Mouse (Mus musculus): ENCODE results near the gene Mettl9. TPM values are rescaled to one million over a fixed set of nuclear protein-coding genes. Genes with fewer than 3 reads are reported as not detected.

Gene Mettl9
- polyA plus RNA-seq, 1 experiment, result 2.3 TPM

DNA sequence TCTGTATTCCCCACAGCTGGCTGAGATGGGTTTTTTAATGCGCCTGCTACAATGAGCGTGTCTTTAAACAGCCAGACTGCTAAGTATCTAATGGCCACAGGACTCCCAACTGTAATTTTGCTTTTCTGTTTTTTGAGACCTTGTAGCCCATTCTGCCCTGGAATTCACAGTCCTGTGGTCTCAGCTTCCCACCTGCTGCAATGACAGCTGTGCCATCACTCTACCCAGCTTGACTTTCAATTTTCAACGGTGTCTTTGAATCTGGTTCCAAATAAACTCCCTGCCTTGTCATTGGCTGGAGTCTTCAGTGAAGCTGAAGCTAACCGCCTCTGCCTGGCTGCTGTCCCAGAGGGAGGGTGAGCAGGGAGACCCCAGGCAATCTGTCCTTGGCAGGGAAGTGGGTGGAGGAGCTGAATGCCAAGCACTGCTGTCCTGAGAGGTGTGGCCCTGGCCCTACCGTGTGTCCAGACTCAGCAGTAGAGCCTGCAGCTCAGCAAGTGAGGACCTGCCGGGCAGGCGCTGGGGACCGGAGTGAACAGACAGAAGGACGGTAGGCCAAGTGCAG is 48.8 kb downstream of the Mettl9 start:
- H3K9me3 ChIP-seq (ENCODE audit: control insufficient read depth, low read length), result no peaks in the 10 kb centered on the region
- H3K36me3 ChIP-seq (ENCODE audit: control insufficient read depth), result peaks cover 8% of the 10 kb centered on the region
- H3K4me3 ChIP-seq (replicated peaks), result no peak overlapping the region
- TF ChIP-seq GATA1 (IDR thresholded peaks at IDR 0.05; ENCODE audit: low read length) (no peak), TAL1 (IDR thresholded peaks at IDR 0.05; ENCODE audit: low read length) (no peak)
- no peaks in the 10 kb centered on the region for H3K4me1 ChIP-seq (ENCODE audit: control insufficient read depth)
- H3K27me3 ChIP-seq (ENCODE audit: control insufficient read depth), result peaks cover 2% of the 10 kb centered on the region; the same call in 1 of the 2 replicates

DNA sequence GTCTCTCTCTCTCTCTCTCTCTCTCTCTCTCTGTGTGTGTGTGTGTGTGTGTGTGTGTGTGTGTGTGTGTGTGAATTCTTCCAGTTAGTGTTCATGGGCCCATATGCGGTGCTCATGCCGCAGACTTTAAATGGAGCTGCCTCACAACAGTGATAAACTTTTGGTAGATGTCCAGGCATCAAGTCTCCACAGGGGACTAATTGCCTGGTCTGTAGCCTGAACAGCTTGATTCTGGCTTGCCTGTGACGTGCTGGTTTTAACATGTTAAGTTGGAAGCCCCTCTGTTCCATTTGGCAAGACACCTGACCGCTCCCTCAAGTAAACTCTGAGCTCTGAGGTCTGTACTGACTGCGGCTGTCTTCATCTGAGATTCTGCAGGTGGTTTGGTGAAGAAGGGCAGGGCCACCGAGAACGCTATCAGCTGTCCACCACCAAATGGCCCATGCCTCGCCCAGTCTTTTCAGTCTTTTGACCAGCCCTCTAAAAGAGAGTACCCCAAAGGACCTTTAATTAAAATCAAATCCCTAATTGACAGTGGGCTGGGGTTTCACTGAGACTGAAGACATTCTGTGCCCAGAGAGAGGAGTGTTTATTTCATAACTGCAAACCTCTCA is 50.7 kb downstream of the Mettl9 start:
- H3K4me3 ChIP-seq (replicated peaks), result no peak overlapping the region
- TF ChIP-seq GATA1 (IDR thresholded peaks at IDR 0.05; ENCODE audit: low read length) (no peak), TAL1 (IDR thresholded peaks at IDR 0.05; ENCODE audit: low read length) (no peak)
- no peaks in the 10 kb centered on the region for H3K9me3 ChIP-seq (ENCODE audit: control insufficient read depth, low read length)
- no peaks in the 10 kb centered on the region for H3K36me3 ChIP-seq (ENCODE audit: control insufficient read depth)
- H3K27me3 ChIP-seq (ENCODE audit: control insufficient read depth), result peaks cover 2% of the 10 kb centered on the region; the same call in 1 of the 2 replicates
- H3K4me1 ChIP-seq (ENCODE audit: control insufficient read depth), result no peaks in the 10 kb centered on the region

DNA sequence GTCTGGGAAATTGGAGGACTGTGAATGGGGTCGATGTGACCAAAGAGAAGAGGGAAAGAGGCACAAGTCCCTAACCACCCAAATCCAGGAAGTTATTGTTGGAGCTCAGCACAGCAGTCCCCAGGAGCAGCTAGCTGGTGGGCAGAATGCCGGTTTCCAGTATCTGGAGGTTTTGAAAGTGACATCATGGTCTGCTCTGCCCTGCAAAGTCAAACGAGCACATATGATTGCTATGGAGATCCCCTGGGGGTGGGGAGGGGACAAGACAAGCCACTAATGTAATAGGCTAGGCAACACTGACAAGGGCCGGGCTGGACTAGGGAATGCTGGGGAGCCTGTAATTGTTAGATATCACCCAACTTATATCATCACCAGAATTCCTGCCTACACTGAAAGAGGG is 51.3 kb downstream of the Mettl9 start:
- H3K36me3 ChIP-seq (ENCODE audit: control insufficient read depth), result no peaks in the 10 kb centered on the region

DNA sequence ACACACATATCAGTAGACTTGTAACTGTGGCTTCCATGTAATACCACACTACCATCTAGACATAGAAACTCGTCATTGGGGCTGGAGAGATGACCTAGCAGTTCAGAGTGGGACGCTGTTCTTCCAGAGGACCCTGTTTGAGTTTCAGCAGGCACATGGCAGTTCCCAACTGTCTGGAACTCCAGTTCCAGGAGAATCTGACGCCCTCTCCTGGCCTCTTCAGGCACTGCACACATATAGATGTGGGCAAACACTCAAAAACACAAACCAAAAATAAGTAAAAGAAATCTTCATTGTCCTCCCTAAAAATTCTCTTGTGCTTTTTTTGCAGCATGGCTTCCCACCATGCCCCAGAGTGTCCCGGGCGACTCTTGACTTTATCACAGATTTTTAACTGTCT is 54.5 kb downstream of the Mettl9 start:
- H3K36me3 ChIP-seq (ENCODE audit: control insufficient read depth), result no peaks in the 10 kb centered on the region
- no peak overlapping the region for H3K4me3 ChIP-seq (replicated peaks)
- H3K9me3 ChIP-seq (ENCODE audit: control insufficient read depth, low read length), result no peaks in the 10 kb centered on the region
- no peaks in the 10 kb centered on the region for H3K4me1 ChIP-seq (ENCODE audit: control insufficient read depth)
- peaks cover 2% of the 10 kb centered on the region; the same call in 1 of the 2 replicates for H3K27me3 ChIP-seq (ENCODE audit: control insufficient read depth)
- no peak for TF ChIP-seq TAL1 (IDR thresholded peaks at IDR 0.05; ENCODE audit: low read length)
- no peak for TF ChIP-seq GATA1 (IDR thresholded peaks at IDR 0.05; ENCODE audit: low read length)

More for the DNA sequence above, 51.3 kb downstream of the Mettl9 start:
- no peaks in the 10 kb centered on the region for H3K9me3 ChIP-seq (ENCODE audit: control insufficient read depth, low read length)
- H3K27me3 ChIP-seq (ENCODE audit: control insufficient read depth), result peaks cover 2% of the 10 kb centered on the region; the same call in 1 of the 2 replicates
- TF ChIP-seq TAL1 (IDR thresholded peaks at IDR 0.05; ENCODE audit: low read length) (no peak), GATA1 (IDR thresholded peaks at IDR 0.05; ENCODE audit: low read length) (no peak)
- no peak overlapping the region for H3K4me3 ChIP-seq (replicated peaks)
- H3K4me1 ChIP-seq (ENCODE audit: control insufficient read depth), result no peaks in the 10 kb centered on the region

DNA sequence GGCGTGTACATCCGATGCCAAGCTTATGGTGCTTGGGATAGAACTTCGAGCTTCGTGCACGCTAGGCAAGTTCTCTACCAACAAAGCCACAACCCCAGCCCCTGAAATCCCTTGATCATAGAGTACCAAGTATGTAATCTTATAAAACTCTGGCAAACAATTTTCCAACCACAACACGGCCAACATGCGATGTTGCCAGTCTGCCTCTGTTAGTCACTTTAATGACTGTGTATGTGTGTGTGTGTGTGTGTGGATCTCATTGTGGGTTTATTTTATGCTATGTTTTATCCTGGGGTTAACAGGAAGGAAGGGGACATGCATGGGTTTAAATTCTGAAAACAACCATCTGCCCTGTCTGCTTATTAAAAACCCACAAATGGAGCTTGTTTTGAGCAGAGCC is 56.5 kb downstream of the Mettl9 start:
- TF ChIP-seq GATA1 (IDR thresholded peaks at IDR 0.05; ENCODE audit: low read length), result no peak
- TF ChIP-seq TAL1 (IDR thresholded peaks at IDR 0.05; ENCODE audit: low read length), result no peak
- peaks cover 2% of the 10 kb centered on the region; the same call in 1 of the 2 replicates for H3K27me3 ChIP-seq (ENCODE audit: control insufficient read depth)
- H3K9me3 ChIP-seq (ENCODE audit: control insufficient read depth, low read length), result no peaks in the 10 kb centered on the region
- no peaks in the 10 kb centered on the region for H3K36me3 ChIP-seq (ENCODE audit: control insufficient read depth)
- no peak overlapping the region for H3K4me3 ChIP-seq (replicated peaks)
- H3K4me1 ChIP-seq (ENCODE audit: control insufficient read depth), result no peaks in the 10 kb centered on the region

DNA sequence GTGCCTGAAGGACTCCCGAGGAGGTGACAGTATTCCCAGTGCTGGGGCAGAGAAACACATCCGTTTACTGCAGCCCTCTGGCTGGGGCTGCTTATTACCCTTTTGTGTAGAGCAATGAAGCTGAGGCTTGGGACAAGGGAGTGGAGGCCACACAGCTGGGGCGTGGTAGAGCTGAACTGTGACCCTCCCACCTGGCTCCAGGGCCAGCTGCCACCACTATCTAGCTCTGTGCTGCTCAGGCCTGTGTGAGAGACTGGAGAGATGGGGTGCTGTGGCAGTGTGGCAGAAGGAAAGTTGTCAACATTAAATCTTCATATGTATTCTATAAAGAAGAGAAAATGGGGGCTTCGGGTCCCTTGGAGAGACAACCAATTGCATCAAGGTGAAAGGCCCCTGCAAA is 58.8 kb downstream of the Mettl9 start:
- H3K4me1 ChIP-seq (ENCODE audit: control insufficient read depth), result no peaks in the 10 kb centered on the region
- H3K9me3 ChIP-seq (ENCODE audit: control insufficient read depth, low read length), result no peaks in the 10 kb centered on the region
- H3K36me3 ChIP-seq (ENCODE audit: control insufficient read depth), result no peaks in the 10 kb centered on the region
- no peaks in the 10 kb centered on the region for H3K27me3 ChIP-seq (ENCODE audit: control insufficient read depth)
- H3K4me3 ChIP-seq (replicated peaks), result no peak overlapping the region
- TF ChIP-seq GATA1 (IDR thresholded peaks at IDR 0.05; ENCODE audit: low read length) (no peak), TAL1 (IDR thresholded peaks at IDR 0.05; ENCODE audit: low read length) (no peak)

DNA sequence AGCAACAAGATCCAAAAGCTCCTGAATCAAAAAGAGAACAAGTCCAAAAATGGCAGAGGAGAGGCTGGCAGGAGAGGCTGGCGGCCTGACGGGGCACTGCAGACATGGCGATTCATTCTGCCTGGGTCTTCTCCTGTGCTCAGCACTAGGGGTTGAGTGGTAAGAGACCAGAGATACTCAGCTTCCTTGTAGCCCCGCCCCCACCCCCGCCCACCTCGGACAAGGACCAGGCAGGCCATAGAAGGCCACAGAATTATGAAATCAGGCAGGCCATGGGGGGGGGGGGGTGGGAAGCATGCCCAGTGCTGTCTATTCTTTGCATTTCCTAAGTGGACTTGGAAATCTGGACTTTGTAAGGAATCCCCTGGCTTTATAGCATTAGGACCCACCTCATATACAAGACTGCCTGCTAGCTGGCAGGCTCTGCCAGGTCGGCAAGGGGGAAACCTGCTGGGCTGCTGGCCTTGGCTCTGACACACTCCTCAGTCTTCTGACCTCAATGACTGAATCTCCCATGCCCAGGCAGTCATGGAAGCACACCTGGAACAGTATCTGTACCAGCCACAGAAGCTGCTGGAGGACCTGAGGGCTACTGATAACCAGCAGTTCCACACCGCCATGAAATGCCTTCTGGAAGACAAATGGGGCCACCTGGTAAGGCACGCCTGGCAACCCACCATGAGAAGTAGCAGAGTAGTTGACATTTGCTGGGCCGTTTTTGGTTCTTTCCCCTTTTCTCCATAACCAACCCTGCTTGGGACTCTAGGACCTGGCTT is 64.6 kb downstream of the Mettl9 start:
- peaks cover 4% of the 10 kb centered on the region for H3K4me1 ChIP-seq (ENCODE audit: control insufficient read depth)
- H3K4me3 ChIP-seq (replicated peaks), result no peak overlapping the region
- H3K27me3 ChIP-seq (ENCODE audit: control insufficient read depth), result no peaks in the 10 kb centered on the region
- TF ChIP-seq TAL1 (IDR thresholded peaks at IDR 0.05; ENCODE audit: low read length) (no peak), GATA1 (IDR thresholded peaks at IDR 0.05; ENCODE audit: low read length) (no peak)
- H3K36me3 ChIP-seq (ENCODE audit: control insufficient read depth), result no peaks in the 10 kb centered on the region
- H3K9me3 ChIP-seq (ENCODE audit: control insufficient read depth, low read length), result no peaks in the 10 kb centered on the region

DNA sequence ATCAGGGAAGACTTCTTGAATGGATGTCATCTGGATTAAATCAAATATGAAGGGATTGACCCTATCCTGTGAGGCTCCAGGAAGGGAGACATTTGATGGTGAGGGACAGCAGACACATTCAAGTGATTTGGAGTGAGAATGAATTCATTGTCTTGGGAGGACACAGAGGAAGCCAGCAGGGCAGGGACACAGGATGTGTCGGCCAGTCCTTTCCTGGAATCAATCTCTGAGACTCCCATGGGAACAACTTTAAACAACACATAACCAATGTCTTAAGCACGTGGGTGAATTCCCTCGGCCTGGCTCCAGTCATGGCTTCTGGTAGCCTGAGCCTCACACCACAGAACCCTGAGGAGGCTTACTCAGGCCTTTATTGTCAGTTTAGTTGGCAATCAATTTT is 73.6 kb downstream of the Mettl9 start:
- TF ChIP-seq GATA1 (IDR thresholded peaks at IDR 0.05; ENCODE audit: low read length), result no peak
- no peak for TF ChIP-seq TAL1 (IDR thresholded peaks at IDR 0.05; ENCODE audit: low read length)
- H3K27me3 ChIP-seq (ENCODE audit: control insufficient read depth), result no peaks in the 10 kb centered on the region
- H3K36me3 ChIP-seq (ENCODE audit: control insufficient read depth), result no peaks in the 10 kb centered on the region
- peaks cover 9% of the 10 kb centered on the region for H3K4me1 ChIP-seq (ENCODE audit: control insufficient read depth)
- H3K4me3 ChIP-seq (replicated peaks), result no peak overlapping the region
- H3K9me3 ChIP-seq (ENCODE audit: control insufficient read depth, low read length), result no peaks in the 10 kb centered on the region

DNA sequence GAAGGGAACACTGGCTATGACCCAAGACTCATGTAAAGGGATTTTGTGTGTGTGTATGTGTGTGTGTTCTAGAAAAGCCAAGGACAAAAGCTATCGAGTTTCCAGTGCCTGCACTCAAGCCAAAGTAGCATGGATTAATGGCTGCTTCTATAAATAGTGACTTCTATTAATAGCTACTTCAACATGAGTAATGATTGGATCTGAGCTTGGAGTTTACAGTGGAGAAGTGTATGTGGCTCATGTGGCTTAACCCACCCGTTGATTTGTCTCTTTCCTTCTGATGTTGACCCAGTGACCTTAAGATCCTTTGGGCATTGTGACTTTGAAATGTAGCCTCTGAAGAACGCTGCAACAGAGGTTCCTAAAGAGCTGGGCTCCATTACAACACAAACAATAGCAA is 77.1 kb downstream of the Mettl9 start:
- Histone ChIP-seq H3K36me3 (ENCODE audit: control insufficient read depth) (no peaks in the 10 kb centered on the region), H3K9me3 (ENCODE audit: control insufficient read depth, low read length) (no peaks in the 10 kb centered on the region), H3K4me3 (replicated peaks) (no peak overlapping the region), H3K4me1 (ENCODE audit: control insufficient read depth) (peaks cover 9% of the 10 kb centered on the region), H3K27me3 (ENCODE audit: control insufficient read depth) (no peaks in the 10 kb centered on the region)
- TF ChIP-seq GATA1 (IDR thresholded peaks at IDR 0.05; ENCODE audit: low read length) (no peak), TAL1 (IDR thresholded peaks at IDR 0.05; ENCODE audit: low read length) (no peak)
